25 mouse cellular contexts compared by ENCODE assay signal in the genomic region with DNA sequence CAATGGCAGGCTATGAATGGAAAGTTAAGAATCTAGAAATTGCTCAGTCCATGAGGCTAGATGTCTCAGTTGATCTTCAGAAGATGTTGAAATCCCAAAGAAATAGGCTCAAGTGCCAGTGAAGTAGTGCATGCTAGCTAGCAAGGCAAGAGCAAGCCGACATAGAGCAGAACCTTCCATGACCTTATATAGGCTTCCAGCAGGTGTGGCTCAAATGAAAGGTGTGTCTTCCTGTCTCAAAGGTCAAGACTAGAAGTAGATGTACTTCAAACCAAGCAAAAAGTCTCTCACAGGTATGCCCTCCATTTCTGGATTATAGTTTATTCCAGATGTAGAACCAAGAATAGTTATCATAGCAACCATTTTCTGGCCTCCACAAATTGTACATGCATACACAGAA. TPM values are rescaled to one million over a fixed set of nuclear protein-coding genes. Genes with fewer than 3 reads are reported as not detected.
DNase-seq lines count a peak whose midpoint lies in the region; ATAC-seq and TF ChIP-seq lines count a peak whose summit lies in the region.
"Had no signal": no experiment of that assay in that cellular context is flagged by ENCODE, and none has a peak within 500 bp of the region (broad histone marks: within the 10 kb centered on the region; RNA-seq: fewer than 3 reads in every experiment).

No protein-coding gene starts in this region.

- no peaks in the 10 kb centered on the region for H3K27me3 ChIP-seq in forebrain, embryonic 11.5 days (ENCODE audit: control insufficient read depth, insufficient read depth, low read length)
- no peaks in the 10 kb centered on the region for H3K27me3 ChIP-seq in forebrain, embryonic 13.5 days
- no peaks in the 10 kb centered on the region for H3K27me3 ChIP-seq in heart, embryonic 10.5 days (ENCODE audit: insufficient read depth, poor library complexity, severe bottlenecking)
- no peaks in the 10 kb centered on the region for H3K27me3 ChIP-seq in intestine, postnatal 0 days (replicated peaks; ENCODE audit: control insufficient read depth, insufficient read depth, low read length)
- H3K27me3 ChIP-seq: CH12.LX; embryonic facial prominence, embryonic 12.5 days; forebrain, embryonic 12.5 days; forebrain, embryonic 15.5 days; Patski had no signal

- WGBS in forebrain, embryonic 11.5 days: 97% methylated on average over 1 of the region's 1 CpGs
- WGBS in forebrain, embryonic 13.5 days: 97% methylated on average over 1 of the region's 1 CpGs
- WGBS in heart, embryonic 10.5 days: 97% methylated on average over 1 of the region's 1 CpGs
- 40% methylated on average over 1 of the region's 1 CpGs for WGBS in intestine, postnatal 0 days

- no peak for ATAC-seq in forebrain, embryonic 11.5 days (replicated peaks; ENCODE audit: low FRiP score)
- ATAC-seq in forebrain, embryonic 13.5 days: no peak
- ATAC-seq in intestine, postnatal 0 days: peak; percentile 74
- ATAC-seq: activated CD4-positive, CD25-positive, alpha-beta regulatory T cell, adult 4 months; CD4-positive, CD25-positive, alpha-beta regulatory T cell, adult 4 months; forebrain, embryonic 15.5 days; forebrain, postnatal 0 days; Patski had no signal

- H3K4me3 ChIP-seq in forebrain, embryonic 11.5 days (ENCODE audit: low read depth, low read length): no peak overlapping the region
- H3K4me3 ChIP-seq in forebrain, embryonic 13.5 days: no peak overlapping the region
- no peak overlapping the region for H3K4me3 ChIP-seq in heart, embryonic 10.5 days
- H3K4me3 ChIP-seq in intestine, postnatal 0 days (ENCODE audit: low read depth, low read length): no peak overlapping the region
- H3K4me3 ChIP-seq: embryonic facial prominence, embryonic 10.5 days; embryonic facial prominence, embryonic 12.5 days; forebrain, embryonic 12.5 days; forebrain, embryonic 15.5 days had no signal

- no peaks in the 10 kb centered on the region for H3K4me1 ChIP-seq in forebrain, embryonic 11.5 days (replicated peaks; ENCODE audit: control insufficient read depth, insufficient read depth, low read length)
- H3K4me1 ChIP-seq in forebrain, embryonic 13.5 days: no peaks in the 10 kb centered on the region
- H3K4me1 ChIP-seq in heart, embryonic 10.5 days: no peaks in the 10 kb centered on the region
- H3K4me1 ChIP-seq in intestine, postnatal 0 days (replicated peaks; ENCODE audit: control insufficient read depth, insufficient read depth, low read length): no peaks in the 10 kb centered on the region
- H3K4me1 ChIP-seq: embryonic facial prominence, embryonic 10.5 days; embryonic facial prominence, embryonic 12.5 days; forebrain, embryonic 12.5 days; forebrain, embryonic 15.5 days had no signal

- peak; percentile 9 for DNase-seq in forebrain, embryonic 11.5 days (ENCODE audit: low spot score)
- DNase-seq in heart, embryonic 10.5 days (ENCODE audit: low spot score): peak; percentile 22
- DNase-seq in heart, adult 9 months (ENCODE audit: low spot score in 2 of 2): no peak
- no peak for DNase-seq in ovary, adult 18-20 months (ENCODE audit: low spot score)
- DNase-seq: adrenal gland, adult 8-10 months; adrenal gland, postnatal 14 days; adrenal gland, postnatal 36 days; B cell, adult 2 months; cerebellum, adult 11-12 months; cerebellum, adult 2 months; cerebellum, adult 9-10 months; cerebellum, postnatal 10 days; cerebellum, postnatal 25 days; forebrain, postnatal 0 days had no signal

- no peak overlapping the region for H3K9ac ChIP-seq in forebrain, embryonic 11.5 days (ENCODE audit: low read length)
- no peak overlapping the region for H3K9ac ChIP-seq in forebrain, embryonic 13.5 days
- H3K9ac ChIP-seq in intestine, postnatal 0 days (ENCODE audit: low read depth, low read length): no peak overlapping the region
- H3K9ac ChIP-seq: embryonic facial prominence, embryonic 12.5 days; forebrain, embryonic 12.5 days; forebrain, embryonic 15.5 days; forebrain, postnatal 0 days had no signal

- H3K36me3 ChIP-seq in forebrain, embryonic 11.5 days (ENCODE audit: control insufficient read depth, insufficient read depth, low read length): peaks cover 3% of the 10 kb centered on the region
- H3K36me3 ChIP-seq in forebrain, embryonic 13.5 days (ENCODE audit: poor library complexity, severe bottlenecking): peaks cover 90% of the 10 kb centered on the region
- peaks cover 93% of the 10 kb centered on the region for H3K36me3 ChIP-seq in heart, embryonic 10.5 days
- H3K36me3 ChIP-seq in intestine, postnatal 0 days (ENCODE audit: control insufficient read depth, insufficient read depth): peaks cover 59% of the 10 kb centered on the region

- no peak overlapping the region for H3K4me2 ChIP-seq in forebrain, embryonic 11.5 days (ENCODE audit: low read depth, low read length, severe bottlenecking)
- no peak overlapping the region for H3K4me2 ChIP-seq in forebrain, embryonic 13.5 days
- H3K4me2 ChIP-seq in intestine, postnatal 0 days (replicated peaks; ENCODE audit: low read depth): no peak overlapping the region
- H3K4me2 ChIP-seq: embryonic facial prominence, embryonic 12.5 days; forebrain, embryonic 12.5 days; forebrain, embryonic 15.5 days had no signal

- no peak overlapping the region for H3K27ac ChIP-seq in forebrain, embryonic 11.5 days (ENCODE audit: low read depth, low read length)
- no peak overlapping the region for H3K27ac ChIP-seq in forebrain, embryonic 13.5 days
- H3K27ac ChIP-seq in heart, embryonic 10.5 days: no peak overlapping the region
- no peak overlapping the region for H3K27ac ChIP-seq in intestine, postnatal 0 days (ENCODE audit: low read depth, low read length)
- H3K27ac ChIP-seq: embryonic facial prominence, embryonic 10.5 days; embryonic facial prominence, embryonic 12.5 days; forebrain, embryonic 12.5 days; forebrain, embryonic 15.5 days had no signal

- H3K9me3 ChIP-seq in forebrain, embryonic 11.5 days (ENCODE audit: control insufficient read depth, low read length): no peaks in the 10 kb centered on the region
- H3K9me3 ChIP-seq in forebrain, embryonic 13.5 days (replicated peaks): no peaks in the 10 kb centered on the region
- H3K9me3 ChIP-seq in heart, embryonic 10.5 days: no peaks in the 10 kb centered on the region
- no peaks in the 10 kb centered on the region for H3K9me3 ChIP-seq in intestine, postnatal 0 days (ENCODE audit: control insufficient read depth)
- H3K9me3 ChIP-seq: embryonic facial prominence, embryonic 10.5 days; embryonic facial prominence, embryonic 12.5 days; forebrain, embryonic 12.5 days; forebrain, embryonic 15.5 days; G1E had no signal

- TF ChIP-seq CTCF in intestine, postnatal 0 days (IDR thresholded peaks at IDR 0.05; ENCODE audit: low read depth): no peak

RNA-seq across cellular contexts. Expression of a gene that starts 8.8 kb away (rescaled TPM):
- polyA plus RNA-seq in forebrain, embryonic 11.5 days (2014; fragmentation: Nextera tagmentation; extraction: Ambion mirVana): 371 and 394 TPM in 2 replicates
- polyA plus RNA-seq in forebrain, embryonic 13.5 days (2015; fragmentation: Nextera tagmentation; extraction: Ambion mirVana): 199 and 215 TPM in 2 replicates
- 229 and 261 TPM in 2 replicates for polyA plus RNA-seq in heart, embryonic 10.5 days (2016; fragmentation: Nextera tagmentation; extraction: Ambion mirVana)
- 64.8 and 73.4 TPM in 2 replicates for polyA plus RNA-seq in intestine, postnatal 0 days (2015; fragmentation: Nextera tagmentation; extraction: Ambion mirVana)

RNA-seq across cellular contexts. Expression of a gene that starts 9.0 kb away (rescaled TPM):
- 23.7 and 24.6 TPM in 2 replicates for polyA plus RNA-seq in forebrain, embryonic 11.5 days (2014; fragmentation: Nextera tagmentation; extraction: Ambion mirVana)
- 24.3 and 24.8 TPM in 2 replicates for polyA plus RNA-seq in forebrain, embryonic 13.5 days (2015; fragmentation: Nextera tagmentation; extraction: Ambion mirVana)
- polyA plus RNA-seq in heart, embryonic 10.5 days (2016; fragmentation: Nextera tagmentation; extraction: Ambion mirVana): 15.8 and 16.5 TPM in 2 replicates
- polyA plus RNA-seq in intestine, postnatal 0 days (2015; fragmentation: Nextera tagmentation; extraction: Ambion mirVana): 190 and 217 TPM in 2 replicates

RNA-seq across cellular contexts. Expression of a gene that starts 58.3 kb away (rescaled TPM):
- 67.0 and 75.3 TPM in 2 replicates for polyA plus RNA-seq in forebrain, embryonic 11.5 days (2014; fragmentation: Nextera tagmentation; extraction: Ambion mirVana)
- 44.5 and 47.9 TPM in 2 replicates for polyA plus RNA-seq in forebrain, embryonic 13.5 days (2015; fragmentation: Nextera tagmentation; extraction: Ambion mirVana)
- 70.2 and 72.0 TPM in 2 replicates for polyA plus RNA-seq in heart, embryonic 10.5 days (2016; fragmentation: Nextera tagmentation; extraction: Ambion mirVana)
- 33.7 and 35.5 TPM in 2 replicates for polyA plus RNA-seq in intestine, postnatal 0 days (2015; fragmentation: Nextera tagmentation; extraction: Ambion mirVana)

Comparison
In these comparisons a context has a peak if more than half of its experiments do, and no peak if none do; other contexts are left out.
1. DNase-seq: peak in forebrain, embryonic 11.5 days (single experiment) and heart, embryonic 10.5 days (single experiment); none in heart, adult 9 months (0 of 2) and ovary, adult 18-20 months (single experiment).